Mouse (Mus musculus): ENCODE results near the gene Bod1.

The Bod1 gene

DNA sequence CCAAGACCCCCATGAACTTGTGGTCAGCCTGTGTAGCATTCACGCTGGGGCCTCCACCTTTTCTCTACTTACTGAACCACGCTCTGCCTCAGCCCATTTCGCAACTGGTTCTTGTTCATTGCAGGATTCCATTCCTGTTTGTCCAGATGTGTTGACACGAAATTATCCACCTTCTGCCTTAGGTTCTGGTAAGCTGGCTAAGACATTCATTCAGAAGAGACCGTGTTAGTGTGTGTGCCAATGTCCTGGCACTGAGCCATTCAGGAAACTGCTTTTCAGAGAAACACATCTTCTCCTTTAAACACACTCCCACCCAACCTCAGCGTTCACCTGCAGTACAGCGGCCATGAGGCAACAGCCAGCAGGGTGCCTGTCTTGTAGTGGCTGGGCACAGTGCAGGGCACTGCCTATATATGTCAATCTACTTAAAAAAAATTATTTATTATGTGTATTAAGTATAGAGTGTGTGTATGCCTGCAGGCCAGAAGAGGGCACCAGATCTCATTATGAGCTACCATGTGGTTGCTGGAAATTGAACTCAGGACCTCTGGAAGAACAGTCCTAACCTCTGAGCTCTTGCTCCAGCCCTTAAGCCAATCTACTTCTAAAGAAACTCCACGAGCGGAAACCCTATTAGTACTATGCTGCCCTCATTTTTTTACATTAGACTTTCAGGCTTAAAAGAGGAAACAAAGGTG lies 2.4 kb downstream of the Bod1 start:
- DNase-seq (ENCODE audit: low read depth): peak; percentile 34

DNA sequence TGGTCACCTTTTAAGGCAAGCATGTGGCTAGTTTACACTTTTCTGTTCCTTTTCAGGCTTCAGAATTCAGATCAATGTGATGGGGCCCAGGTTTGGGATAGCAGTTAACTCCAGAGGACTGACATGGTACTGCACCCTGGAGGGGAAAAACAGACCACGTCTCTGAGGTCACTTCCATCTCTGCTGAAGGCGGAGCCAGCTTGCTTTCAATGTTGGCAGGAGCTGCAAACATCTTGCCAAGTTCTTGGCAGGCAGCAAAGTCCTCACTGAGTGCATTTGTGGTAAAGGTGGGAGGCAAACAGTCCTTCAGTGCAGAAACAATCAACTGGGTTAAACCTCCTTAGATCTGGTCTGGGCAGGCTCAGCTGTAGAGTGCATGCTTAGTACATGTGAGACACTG lies 7.5 kb downstream of the Bod1 start:
- DNase-seq (ENCODE audit: low read depth): peak; percentile 48

DNA sequence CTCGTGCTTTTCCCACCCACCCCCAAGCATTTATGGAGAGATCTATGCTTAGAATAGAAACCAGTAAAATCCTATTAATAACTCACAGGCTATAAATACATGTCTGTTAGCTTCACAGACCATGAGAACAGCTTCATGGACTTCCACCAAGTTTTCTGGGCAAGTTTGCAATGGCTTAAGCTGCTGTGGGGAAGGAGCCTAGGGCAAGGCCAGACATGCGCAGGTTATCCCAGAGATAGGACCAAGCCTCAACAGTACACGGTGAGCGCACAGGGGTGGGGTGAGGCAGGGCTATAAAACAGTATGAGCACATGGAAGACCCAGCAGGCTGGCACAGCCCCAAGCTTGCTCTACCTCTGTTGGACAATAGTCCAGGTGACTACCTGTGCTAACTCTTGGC lies 8.2 kb downstream of the Bod1 start:
- no peak for DNase-seq (ENCODE audit: low read depth)

DNA sequence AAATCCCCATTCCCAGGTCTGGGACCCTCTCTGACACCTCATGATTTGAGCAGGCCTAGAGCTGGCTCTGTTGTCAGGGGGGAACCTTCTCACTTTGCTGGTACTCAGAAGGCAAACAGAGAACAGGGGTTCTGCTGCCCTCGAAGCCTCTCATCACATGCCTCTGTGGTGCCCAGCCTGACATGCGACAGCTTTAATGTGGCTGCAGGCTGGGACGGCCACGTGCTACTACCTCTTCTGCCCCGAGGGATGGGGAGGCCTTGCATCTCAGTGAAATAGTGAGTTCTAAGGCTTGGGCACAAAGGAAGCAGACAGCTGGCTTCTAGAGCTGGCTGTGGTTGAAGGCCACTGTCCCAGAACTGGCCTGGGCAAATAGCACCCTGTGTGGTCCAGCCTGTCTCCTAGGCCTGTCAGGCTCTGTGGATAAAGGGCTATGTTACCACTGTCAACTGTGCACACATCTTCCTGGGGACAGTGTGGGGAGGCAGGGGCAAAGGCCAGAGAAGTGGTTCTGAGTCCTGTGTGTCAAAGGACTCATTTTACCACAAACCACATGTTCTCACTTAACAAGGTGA lies 8.7 kb downstream of the Bod1 start:
- no peak for DNase-seq (ENCODE audit: low read depth)

DNA sequence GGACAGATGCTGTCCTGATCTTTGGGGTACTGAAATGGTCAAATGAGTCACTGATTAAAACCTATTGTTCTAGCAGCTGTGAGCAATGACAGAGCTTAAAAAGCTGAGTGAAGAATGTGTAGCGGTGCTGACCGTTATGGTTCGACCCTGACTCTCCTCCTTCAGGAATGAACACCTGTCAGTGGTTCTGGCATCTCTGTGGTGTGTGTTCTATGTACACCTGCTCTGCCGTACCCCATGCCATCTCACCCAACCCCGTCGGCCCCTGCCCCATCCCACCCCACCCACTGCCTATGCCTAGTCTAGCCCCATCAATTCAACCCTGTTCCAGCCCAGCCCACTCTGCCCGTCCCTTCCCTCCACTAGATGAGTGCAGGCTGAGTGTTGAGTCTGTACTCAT lies 9.5 kb downstream of the Bod1 start:
- DNase-seq (ENCODE audit: low read depth): no peak

DNA sequence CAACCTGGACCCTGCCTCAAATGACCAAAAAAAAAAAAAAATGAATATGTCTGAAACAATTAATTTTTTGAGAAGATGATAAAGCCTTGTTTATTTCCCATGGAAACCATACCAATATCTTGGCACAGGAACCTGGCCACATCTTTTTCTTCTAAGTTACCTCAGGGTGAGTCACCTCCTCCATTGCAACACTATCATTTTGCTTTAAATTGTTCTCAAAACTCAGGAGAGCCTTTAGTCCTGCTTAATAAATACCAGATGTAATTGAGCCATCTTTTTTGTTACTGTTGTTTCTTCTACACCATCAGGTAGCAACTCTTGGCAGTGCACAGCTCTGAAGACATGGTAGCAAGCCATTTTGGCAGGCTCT lies 13.9 kb downstream of the Bod1 start:
- DNase-seq (ENCODE audit: low read depth): no peak

DNA sequence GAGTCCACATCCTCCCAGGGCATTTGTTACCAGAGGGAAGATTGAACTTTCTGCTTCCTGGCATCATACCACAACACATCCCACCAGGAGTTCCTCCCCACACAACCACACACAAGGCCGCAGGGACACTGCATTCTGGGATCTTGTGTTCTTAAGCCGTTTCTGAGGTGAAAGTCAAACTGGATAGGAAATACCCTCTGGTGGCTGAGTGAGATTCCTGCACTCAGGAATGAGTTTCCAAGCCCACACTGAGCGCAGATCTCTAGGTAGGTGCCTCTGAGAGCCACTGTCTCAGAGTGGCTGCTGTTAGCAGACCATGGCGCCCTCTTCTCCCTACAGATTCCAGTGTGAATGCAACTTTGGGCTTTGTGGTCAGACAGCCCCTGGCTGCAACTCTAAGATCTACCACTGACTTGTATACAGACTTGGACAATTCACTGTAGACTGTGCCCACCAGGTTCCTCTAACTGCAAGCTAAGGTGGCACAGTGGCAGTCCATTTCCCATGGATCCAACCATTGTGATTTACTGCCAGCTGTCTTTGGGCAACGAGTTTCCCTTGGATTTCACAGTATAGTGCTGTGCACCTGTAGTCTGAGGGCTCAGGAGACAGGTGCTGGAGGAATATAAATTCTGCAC lies 14.4 kb downstream of the Bod1 start:
- DNase-seq (ENCODE audit: low read depth): no peak

DNA sequence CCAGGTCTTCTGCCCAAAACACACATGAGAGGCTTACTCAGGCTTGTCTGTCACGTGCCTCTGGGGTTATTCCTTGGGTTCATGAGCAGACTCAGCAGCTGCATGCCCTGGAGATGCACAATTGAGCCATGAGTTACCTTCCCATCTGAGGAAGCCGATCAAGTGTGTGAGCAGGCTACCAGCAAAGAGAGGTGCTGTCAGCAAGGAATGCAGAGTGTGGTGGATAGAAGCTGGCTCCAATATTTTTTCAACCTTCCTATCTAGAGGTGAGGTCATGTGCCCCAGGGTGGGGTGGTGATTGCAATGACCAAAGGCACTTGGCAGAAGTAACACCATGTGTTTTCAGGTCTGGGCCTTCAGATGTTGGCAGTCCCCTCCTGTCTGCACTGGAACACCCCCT lies 22.2 kb downstream of the Bod1 start:
- no peak for DNase-seq (ENCODE audit: low read depth)

DNA sequence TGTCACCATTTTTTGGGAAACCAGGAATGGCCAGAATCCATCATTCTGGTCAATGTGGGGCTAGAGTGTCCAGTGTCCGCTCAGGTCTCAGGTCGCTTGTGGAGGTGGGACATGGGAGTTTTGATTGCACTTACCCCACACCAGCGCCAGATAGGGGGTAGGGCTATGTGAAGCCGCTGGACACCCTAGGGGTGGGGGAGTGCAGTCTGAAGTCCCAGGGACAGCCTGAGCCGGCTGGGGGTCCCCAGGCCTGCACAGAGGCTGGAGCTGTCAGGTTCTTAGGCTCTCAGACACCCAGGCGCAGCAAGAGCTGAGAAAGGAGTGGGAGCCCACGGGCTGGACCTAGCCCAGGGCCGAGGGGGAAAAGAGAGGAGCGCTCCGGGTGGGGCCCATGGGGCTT lies 24.4 kb downstream of the Bod1 start:
- no peak for DNase-seq (ENCODE audit: low read depth)

DNA sequence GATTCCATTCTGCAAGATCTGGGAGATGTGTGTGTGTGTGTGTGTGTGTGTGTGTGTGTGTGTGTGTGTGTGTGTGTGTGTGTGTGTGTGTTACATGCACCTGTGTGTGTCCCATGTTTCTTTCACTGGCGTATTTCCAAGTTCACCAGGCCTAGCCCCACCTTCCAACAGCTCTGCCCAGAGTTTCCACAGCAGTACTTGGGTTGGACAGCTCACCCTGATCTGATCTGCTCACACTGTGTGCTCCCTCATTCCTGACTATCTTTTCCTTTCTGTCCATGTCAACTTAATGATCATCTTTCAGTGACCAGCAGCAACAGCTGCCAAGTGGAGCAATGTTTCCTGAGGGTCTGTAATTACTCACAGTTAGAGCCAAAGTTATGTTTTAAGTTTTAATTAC lies 25.1 kb downstream of the Bod1 start:
- no peak for DNase-seq (ENCODE audit: low read depth)

DNA sequence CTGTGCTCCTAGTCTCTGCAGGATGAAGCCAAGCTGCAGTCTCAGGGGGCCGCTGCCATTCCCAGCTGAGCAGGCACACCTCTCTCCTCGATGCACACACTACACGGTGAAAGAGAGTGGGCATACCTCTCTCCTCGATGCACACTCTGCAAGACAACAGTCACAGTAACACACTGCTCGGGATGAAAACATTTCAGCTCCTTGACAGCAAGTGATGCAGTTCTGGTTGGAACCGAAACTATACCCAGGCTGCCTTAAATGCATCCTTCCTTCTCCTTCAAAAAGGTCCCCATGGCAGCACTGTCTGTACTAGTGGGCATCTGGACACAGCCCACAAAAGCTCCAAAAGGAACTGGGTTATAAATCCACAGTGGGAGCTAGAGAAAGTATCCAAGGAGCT lies 28.6 kb downstream of the Bod1 start:
- no peak for DNase-seq (ENCODE audit: low read depth)

DNA sequence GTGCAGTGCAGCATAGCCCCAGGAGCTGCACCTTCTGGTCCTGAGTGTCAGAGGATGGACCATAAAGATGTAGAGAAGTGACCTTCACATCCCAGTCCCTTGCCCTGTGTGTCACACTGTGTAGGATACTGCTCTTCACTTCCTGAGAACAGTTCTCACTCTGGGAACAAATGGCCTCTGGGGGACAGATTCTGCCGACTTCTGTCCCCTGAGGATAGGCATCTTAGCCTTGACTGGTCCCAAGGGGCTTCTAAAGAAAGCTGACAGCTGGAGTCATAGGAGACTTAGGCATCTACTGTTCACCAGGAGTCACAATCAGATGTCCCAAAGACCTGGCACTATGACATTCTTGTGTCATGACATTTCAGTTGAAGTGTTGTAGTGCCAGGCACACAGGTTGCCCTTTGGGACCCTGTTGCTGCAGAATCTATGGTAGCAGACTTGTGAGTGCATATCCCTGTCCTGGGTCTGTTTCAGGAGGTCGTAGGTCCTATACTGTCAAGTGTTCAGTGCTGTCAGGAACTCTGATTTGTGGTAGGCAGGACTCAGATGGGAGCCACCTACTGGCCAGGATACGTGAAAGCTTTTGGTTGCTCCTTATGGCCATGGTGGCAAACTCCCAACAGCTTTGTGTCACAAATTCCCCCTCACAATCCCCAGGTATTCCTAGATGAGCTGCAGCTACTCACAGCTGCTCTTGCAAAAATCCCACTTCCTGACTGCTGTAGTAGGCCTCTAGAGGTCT lies 30.4 kb downstream of the Bod1 start:
- no peak for DNase-seq (ENCODE audit: low read depth)

DNA sequence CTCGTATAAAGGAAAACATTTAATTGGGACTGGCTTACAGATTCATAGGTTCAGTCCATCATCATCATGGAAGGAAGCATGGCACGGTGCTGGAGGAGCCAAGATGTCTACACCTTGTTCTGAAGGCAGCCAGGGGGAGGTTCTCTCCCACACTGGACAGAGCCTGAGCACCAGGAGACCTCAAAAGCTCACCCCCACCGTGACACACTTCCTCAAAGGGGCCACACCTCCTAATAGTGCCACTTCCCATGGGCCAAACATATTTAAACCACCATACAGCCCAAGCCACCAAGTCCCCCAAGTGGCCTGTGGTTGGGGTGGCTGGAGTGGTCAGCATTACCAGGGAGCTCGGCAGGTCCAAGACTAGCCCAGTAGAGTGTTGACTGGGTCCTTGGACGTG lies 31.5 kb downstream of the Bod1 start:
- no peak for DNase-seq (ENCODE audit: low read depth)

DNA sequence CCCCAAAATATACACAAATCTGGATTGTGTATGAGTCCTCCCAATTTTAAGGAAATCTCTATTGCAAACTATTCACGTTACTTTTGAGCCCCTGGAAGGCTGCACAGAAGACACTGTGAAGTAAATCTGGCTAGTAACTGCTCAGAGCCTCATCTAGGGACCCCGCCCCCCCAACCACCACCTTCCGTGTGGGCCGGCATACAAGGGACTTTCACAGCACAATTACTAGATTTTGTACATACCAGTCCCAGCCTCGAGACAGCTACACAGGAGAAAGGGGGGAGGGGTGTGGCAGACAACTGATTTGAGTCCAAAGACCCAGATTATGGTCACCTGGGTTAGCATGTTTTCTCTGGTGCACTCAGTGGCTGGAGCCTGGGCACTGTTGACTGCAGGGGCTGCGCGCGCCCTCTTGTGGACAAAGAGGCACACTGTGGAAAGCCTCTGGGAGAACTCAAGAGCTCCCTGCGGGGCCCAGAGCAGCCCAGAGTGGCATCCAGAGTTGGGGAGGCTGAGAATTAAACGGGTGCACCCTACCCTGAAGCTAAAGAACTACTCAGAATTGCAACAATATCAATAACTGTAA lies 33.8 kb downstream of the Bod1 start:
- peak; percentile 77 for DNase-seq (ENCODE audit: low read depth)

DNA sequence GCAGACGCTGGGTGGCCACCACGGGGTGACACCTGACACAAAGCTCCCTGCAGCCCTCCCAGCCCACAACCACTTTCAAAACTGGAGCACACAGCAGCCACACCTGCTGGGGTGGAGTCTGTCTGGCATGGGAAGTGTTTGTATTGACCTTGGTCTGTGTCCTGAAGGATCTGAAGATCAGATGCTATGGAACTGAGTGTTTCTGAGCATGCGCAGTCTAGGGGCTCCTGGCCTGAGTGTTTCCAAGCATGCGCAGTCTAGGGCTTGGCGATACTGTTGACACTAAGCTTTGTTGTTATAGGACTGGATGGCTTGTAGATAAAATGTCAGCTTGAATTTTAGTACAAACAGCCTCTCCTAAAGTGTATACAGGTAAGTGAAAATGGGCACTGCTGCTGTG lies 43.0 kb downstream of the Bod1 start:
- DNase-seq (ENCODE audit: low read depth): no peak

DNA sequence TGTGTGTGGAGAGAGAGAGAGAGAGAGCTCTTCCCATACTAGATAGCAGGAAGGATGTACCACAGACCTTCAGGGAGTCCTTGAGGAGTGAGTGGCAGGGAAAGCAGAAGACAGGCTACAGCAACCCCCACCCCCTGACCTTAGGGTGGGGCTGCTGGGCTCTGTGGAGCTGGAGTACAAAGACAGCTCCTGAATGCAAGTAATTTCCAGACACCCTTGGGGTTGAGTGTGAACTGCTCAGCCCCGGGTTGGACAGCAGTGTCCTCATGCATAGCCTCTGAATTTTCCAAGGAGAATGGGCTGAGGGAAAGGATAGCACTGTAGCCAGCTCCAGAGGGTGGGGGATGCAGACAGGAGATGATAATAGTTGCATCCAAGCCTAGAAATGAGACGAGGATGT lies 50.9 kb downstream of the Bod1 start:
- no peak for DNase-seq (ENCODE audit: low read depth)

DNA sequence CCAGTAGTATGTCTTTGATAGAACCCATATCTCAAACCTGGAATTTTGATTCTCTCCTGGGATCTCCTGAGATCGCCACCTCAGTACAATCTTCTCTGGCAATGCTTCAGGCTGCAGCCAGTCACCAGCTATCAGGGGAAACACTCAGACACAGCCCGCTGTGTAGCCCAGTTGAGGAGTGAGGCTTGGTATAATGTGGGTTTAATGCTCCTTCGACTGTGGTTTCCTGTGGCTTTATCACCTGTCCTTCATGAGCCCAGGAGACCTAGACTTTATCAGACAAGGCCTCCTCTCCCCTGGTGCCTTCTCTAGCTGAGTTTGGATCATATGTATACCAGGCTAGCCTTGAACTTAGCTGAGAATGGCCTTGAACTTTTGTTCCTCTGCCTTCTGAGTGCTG lies 53.9 kb downstream of the Bod1 start:
- DNase-seq (ENCODE audit: low read depth): no peak

DNA sequence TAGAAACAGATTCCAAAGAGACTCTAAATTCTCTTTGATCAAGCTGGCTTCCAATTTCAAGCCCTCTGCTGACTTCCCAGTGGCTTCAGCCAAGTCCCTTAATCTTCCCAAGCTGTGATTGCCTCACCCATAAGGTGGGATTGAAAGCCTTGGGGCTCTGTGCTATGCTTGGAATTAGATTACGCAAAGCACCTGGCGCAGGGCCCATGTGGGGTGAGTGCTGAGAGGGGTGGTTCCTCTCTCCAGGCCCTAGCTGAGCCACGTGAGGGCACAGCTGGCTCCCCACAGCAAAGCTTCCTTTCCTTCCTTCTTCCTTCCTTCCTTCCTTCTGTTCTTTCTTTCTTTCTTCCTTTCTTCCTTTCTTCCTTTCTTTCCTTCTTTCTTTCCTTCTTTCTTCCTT lies 54.4 kb downstream of the Bod1 start:
- DNase-seq (ENCODE audit: low read depth): no peak

DNA sequence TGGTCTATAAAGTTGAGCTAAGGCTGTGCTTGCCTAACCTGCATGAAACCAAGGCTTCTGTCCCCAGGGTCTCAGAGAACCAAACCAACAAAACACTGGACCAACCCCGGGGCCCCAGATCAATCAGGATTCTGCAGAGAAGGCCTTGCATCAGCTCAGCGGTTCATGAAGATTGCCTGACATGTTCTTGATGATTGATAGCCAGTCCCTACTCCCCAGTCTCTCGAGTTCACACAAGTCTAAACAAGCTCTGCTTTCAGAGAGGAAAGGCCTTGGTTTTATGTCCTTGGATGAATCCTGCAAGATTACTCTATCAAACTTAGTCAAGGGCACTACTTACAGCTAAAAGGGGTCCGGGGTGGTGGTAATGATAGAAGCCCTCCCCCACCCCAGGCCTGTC lies 55.0 kb downstream of the Bod1 start:
- DNase-seq (ENCODE audit: low read depth): no peak
